Mouse (Mus musculus) thymus, postnatal 10 days (tissue): ENCODE measurements around the gene Slc35f1.

Experiments used
- DNase-seq, 2 experiments: peaks; one replicate each; pipeline ENCODE4 v3.0.0; 2021; ENCODE audit warnings: low spot score in 2 of 2

Gene Slc35f1

DNA sequence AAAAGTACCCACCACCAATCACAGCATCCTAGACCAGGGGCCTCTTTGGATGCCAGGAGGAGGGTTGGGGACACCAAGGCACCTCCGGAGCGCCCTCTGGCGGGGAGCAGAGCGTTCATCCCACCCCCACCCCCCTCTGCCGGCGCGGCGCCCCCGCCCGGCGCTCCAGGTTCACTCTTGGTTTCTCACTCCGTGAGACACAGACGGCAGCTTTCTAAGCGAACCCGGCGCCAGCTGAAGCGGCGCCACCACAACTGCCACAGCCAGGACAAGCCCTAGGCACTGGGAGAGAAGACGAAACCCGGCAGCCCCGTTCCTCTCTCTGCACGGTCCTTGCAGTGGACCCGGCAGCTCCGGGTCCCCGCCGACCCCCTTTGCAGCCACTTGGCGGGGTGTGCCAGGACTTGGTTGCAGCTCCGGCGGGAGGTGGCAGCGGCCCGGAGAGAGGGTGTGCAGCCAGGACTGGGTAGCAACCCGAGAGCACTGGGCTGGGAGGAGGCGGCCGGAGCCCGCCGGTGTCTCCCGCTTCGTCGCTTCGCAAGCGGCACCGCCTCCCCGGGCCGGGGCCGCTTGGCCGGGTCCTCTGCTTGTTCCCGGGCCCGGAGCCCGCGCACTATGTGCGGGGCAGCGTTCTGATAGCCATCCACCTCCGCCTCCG, at the start of gene Slc35f1:
Slc35f1 (plus strand) TSS at position 200 of the 658 bp plus-strand sequence.
- DNase-seq, result peak in 1 of 2 experiments; percentile 7

DNA sequence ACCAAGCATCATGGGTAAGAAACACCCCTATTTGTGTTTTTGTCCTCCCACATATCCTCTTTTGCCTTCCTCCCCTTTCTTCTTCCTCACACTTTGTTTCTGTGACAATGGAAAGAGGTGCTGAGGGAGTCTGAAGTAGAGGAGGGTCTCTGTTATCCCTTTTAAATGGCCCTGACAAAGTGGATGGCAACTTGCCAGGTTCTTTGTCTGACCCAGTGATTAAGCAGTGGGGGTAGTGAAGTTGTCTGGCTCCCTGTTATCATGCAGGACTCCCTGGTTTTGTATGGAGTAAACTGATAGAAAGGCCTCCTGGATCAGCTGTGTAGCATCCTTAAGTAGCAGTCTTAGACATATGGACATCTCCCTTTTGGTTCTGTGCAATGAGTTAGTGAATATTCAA, 19.1 kb upstream of the Slc35f1 start:
- no peak for DNase-seq

DNA sequence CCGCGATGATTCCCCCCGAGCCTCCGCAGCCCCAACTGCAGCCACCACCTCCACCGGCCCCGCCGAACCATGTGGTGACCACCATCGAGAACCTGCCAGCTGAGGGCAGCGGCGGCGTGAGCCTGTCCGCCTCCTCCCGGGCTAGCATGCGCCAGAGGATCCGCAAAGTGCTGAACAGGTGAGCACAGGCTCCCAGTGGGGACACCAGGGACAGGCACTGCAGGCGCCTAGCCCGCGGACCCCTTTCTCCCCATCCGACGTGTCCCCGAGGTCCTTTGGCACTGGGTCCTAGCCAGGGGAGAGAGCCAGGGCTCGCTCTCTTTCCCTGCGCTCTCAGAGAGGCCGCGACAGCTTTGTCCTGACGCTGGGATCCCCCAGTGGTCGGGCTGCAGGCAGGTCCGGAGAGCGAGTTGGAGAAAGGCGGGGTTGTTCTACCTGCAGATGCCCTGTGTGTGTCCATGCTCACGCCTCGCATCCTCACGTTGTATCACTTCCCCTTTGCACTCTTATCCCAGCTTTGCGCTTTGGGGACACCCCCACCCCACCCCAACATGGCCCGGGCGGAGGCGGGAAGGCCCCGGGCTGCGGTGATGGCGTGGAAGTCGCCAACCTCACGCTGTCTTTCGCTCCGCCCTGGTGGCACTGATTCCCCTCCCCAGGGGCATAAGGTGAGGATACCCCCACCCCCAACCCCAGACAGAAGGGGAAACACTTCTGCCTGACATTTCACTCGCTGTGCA, 829 bp downstream of the Slc35f1 start:
- no peak for DNase-seq

DNA sequence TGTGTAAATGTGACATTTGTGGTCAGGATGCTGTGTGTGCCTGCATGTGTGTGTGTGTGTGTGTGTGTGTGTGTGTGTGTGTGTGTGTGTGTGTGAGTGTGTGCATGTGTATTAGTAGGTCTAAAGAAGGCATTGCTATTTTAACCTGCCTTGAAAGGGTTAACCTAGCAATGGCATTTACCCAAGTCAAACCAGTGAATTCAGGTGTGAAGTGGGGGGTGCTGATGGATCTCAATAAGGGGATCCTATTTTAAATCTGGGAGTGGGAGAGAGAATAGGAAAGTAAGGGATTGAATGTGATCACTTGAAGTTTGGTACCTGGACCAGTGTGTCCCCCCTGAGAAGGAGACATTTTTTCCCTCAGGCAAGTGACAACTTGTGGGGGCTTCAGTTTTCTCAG, 13.4 kb downstream of the Slc35f1 start:
- DNase-seq, result no peak

DNA sequence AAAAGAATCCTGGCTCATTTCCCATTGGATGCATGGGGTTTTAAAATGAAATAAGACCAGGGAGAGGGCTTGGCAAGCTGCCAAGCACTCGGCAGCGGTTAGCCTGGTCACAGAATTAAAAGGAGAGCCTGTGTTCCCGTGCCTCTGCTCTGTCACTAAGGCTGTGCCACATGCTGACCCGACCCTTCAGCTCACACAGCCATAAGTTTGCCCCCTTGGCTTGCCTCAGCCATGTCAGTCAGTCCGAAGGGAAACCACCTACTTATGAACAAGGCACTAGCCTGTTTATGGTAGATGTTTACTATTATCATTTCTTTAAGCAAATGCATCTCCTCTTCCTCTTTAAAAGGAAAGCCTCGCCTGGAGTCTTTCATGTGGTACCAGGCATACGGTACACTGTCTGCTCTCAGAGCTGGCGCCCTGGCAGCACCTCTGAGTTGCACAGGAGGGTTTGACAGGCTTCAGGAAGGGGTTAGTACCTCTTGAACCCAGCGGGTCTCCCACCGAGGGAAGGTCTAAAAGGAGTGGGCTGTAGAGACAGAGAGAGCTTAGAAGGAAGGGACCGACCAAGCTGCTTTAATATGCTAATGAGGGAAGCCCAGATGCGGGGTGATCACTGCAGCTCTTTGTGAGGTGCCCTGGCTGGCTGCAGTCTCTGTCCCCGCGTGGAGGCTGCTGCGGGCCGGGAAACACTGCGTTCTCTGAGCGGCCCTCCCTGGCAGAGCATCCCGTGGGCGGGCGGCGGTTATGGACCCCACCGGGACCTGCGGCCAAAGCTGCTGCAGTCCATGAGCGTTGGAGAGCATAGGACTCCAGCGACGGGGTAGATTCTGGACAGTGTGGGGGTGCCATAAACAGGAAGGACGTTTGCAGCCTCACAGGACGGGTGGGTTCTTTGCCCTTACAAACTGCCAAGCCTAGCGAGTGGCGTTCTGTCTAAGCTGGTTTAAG, 14.0 kb downstream of the Slc35f1 start:
- no peak for DNase-seq

DNA sequence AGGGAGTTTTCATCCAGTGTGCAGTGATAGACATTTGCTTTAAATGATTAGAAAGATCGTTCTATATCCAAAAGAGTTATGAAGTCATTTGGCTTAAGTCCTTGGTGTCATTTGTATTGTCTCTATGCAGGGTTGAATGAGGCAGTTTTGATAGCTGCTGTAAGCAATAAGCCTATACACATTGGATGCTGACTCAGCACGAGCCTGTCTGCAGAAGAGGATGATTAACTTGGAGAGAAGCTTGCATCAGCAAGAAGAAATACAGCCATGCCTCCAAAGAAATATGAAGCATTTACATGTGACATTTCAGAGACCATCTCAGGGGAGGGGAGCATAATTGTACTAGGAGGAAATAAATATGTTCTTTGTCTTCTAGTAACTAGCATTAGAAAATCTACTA, 19.1 kb downstream of the Slc35f1 start:
- DNase-seq, result no peak

DNA sequence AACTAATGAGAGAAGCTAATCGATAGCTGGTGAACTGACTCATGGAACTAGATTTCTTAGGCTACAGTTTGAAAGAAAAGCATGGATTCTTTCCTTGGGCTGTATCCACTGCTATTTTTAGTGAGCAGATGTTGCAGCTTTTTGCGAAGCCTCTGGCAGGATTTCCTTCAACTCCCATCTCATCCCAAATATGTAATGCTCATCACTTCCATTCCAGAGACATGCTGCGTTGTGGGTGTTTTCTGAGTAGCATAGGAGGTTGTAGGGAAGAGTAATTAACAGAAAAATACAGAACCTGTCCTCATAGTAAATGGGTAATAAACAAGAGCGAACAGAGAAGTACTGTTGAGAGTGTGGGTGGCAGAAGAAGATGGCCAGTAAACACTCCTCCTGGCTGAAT, 21.8 kb downstream of the Slc35f1 start:
- no peak for DNase-seq

DNA sequence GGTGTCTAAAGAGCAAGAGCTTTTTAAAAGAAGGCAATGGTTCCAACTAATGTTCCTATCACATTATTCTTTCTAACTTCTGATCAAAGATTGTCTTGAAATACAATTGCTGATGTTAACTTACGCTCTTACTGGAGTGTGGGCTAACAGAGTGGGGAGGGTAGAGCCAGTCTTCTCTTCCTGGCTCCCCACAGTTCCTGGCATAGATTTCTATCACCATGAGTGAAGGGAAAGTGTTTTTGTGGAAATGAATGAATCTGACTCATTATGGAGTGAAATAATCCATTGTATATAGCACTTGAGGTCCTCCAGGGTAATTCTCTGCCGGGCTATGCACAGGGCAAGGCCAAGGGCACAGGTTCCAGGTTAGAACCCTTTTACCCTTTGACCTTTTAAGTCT, 24.2 kb downstream of the Slc35f1 start:
- DNase-seq, result no peak

DNA sequence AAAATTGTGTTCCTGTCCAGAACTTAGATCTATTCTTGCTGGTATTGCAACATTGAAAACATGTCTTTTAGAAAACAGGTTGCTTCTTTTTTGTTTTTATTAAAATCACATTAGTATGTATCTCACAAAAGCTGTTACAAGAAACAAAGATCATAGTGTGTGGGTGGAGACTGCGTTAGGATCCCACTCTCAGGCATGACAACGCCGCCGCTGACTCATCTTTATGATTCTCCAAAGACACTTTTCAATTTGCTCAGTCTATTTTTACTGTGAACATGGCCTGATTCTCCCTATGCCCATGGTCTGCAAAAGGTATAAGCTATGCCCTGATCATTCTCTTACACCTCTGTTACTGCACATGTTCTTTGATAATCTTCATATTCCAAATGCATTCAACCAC, 24.8 kb downstream of the Slc35f1 start:
- no peak for DNase-seq

DNA sequence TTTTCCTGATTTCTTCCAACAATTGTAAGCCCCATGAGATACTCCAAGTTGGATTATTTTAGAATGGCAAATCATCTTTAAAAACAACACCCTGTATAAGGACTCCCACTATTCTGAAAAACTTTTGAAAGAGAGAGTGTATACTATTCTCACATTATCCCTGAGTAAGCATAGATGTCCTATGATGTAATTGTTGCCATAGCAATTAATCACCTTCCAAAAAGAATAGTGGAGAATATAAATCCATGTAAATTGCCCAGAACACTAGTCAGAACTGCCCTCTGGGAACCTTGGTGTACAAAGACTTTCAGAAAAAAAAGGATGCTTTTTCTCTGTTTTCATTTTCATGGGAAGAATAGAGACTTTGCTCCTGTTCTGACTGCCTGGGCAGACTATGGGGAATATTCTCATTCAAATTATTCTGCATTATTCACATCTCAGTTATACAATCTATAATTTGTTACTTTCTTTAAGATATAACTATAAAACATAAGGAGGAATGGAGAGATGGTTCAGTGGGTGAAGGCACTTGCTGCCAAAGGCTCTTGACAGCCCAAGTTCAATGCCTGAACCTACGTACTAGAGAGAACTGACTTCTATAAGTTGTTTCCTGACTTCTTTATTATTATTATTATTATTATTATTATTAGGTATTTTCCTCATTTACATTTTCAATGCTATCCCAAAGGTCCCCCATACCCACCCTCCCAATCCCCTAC, 28.0 kb downstream of the Slc35f1 start:
- DNase-seq, result no peak

DNA sequence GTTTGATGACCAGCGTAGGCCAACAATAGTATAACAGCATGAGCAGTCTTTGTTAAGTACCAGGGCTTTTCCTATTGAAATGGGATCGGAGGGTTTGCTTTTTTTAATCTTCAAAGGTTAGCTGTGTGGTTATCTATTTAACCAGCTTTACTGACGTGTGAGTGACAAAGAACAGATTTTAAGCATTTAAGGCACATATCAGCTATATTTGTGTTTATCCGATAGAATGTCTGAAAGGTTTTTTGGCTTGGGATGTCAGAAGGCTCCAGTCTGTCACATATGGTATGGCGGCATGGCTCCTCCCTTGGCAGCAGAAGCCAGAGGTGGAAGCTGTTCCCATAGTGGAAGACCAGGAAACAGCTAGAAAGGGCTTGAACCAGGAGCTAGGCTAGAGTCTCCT, 36.3 kb downstream of the Slc35f1 start:
- DNase-seq, result no peak

DNA sequence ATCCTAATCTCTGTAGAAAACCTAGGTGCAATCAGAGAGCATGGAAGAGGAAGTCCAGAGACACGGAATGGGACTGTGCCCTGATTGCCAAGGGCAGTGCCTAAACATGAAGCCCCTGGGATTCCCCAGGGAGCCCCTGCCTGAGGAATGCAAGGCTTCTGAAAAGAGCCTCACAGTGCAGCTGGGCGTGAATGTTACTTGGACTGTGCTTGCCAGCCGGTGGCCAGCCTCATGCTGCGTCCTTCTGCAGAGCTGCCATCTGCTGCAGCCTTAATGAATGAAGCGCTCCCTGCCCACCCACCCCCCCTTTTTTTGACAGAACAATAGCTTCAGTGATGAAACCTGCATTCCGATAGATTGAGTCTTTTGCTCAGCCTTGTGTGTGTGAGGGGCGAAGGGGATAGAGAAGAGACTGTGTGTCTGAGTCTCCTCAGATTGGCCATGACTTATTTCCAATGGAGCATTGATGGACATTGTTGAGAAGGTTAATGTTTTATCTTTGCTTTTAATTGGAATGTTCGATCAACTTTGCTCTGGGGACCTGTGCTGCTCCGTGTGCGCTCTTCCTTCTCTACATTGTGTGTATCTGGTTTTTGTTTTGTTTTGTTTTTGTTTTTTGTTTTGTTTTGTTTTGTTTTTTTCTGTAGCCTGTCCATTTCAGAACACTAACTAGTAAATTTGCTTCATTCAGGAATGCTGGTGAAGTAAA, 52.5 kb downstream of the Slc35f1 start:
- no peak for DNase-seq

DNA sequence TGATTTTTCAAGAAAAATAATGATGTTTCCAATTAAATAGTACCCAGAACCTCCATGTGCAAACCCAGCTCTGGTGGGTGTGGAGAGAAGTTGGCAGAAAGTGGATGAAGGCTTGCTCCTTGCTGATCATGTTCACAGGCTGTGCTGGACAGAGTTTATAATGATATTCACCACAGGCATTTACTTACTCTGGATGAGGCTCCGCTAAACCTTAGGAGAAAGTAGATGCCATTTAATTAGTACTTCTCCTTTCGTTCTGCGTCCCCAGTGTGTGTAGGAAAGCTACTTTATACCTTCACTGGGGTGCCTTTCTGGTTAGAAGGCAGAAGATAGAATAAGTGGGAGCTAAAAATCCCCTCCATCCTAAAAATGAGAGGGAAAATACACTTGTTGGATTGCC, 53.5 kb downstream of the Slc35f1 start:
- DNase-seq, result no peak

DNA sequence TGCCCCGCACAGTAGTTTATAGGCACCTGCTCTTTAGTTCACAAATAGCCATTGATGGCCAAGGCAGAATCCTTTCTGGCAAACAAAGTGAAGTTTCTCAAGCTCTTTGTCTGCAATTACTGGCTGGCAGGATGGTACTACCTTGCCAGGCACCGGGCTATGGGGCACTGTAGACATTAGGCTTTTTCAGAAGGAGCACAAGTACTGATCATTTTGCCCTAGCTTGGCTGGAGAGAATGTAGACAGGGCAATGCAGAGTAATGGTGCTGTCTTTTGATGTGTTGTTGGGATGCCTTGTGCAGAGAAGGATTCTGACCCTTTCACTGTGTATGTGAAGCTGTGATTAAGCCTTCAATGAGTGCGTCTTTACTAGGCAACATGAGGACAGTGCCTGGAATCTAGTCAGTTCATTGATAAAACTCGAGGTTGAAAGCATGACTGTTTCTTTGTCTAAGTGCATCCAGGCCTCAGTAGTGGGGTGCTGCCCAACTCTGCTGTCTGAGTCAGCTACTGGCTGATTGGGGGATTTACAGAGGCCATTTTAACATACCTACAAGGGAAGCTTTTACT, 57.8 kb downstream of the Slc35f1 start:
- DNase-seq, result no peak

DNA sequence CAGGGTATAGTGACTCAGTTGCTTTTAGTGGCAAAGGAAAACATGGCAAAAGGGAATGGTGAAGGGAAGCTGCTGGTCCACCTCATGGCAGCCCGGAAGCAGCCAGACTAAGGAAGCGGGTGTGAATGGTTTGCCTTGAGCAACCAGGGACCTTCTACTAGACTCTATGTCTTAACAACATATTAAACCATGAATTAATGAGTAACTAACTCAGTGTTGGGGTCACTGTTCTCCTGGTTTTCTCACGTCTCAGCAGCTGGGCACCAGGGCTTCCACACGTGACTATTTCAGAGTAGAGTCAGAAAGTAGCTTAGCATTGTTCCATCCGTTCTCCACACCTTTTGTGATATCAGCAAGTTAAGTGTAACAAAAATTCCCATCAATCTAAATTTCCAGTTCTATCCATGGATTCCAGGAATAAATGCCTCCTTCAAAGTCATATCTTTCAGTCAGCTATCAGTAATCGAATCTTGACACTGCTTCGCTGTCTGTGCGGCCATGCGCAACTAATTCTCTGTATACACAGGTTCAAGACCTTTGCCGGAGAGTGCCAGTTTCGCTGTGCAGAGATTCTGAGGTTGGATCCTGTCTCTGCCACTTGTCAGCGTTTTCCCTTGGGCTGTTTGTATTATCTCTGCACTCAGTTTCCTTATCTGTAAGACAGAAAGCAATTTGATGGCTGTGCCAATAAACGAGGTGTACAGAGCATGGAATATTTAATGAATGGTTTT, 65.8 kb downstream of the Slc35f1 start:
- DNase-seq, result no peak

DNA sequence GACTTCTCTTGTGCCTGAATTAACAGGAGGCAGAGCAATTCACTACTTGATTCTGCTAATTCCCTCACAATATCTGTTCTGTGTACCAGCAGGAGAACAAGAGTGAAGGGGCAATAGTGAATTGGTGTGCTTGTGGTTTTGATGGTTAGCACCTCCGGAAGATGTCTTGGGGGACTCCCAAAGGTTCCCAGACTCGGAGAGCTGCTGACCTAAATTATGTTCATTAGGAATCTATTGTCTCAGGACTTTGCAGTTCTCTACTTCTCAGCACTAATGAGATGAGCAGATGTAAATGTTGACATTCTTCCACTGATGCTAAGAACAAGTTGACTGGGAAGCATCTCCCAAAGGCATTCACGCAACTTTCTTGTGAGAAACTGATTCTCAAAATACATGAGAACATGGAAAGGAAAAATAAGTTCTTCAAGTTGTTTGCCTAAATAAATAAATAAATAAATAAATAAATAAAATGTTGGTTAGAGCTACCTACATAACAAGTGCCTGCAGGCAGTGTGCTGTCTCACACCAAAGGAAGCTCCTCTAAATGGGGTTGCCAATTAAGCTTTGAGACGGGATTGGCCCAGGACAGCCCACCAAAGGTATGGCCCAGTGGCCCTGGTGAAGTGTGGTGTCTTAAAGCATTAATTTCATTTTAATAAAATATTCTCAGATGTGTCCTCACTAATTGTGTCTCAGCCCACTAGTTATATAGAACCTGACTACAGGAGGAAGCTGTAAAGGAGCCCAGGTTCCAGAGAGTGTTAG, 67.3 kb downstream of the Slc35f1 start:
- DNase-seq, result no peak

DNA sequence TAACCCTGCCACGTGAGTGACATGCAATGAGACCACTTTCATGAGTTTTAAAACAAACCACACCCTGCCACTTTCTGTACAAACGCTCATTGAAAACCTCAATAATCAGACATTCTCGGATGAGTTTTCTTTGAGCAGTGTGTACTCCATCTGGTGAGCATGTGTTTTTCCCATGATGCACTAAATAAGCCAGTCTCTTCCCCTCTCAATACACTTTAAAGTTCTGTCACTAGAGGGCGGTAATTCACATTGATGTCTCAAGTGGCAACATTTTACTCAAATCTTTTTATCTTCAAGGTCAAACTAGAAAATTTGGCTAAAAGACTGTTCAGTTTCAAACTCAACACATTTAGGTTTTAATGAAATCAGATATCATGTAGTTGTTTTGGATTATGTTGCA, 68.3 kb downstream of the Slc35f1 start:
- no peak for DNase-seq

DNA sequence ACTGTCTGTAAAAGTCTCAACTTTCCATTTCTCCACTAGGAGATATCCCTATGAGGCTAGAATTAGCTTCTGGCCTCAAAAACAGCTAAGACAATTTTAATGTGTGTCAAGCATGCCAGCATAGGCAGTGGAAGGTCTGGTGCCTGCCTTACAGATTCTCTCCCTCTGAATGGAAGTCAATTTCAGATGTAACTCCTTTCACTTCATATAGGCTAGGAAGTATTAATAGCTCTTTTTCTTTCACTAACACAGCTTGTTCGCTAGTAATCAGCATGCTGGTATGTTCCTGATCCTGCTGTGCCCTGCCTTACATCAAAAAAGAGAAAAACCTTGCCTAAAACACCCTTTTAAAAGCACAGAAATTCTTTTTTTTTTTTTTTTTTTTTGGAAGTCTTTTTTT, 70.2 kb downstream of the Slc35f1 start:
- no peak for DNase-seq

DNA sequence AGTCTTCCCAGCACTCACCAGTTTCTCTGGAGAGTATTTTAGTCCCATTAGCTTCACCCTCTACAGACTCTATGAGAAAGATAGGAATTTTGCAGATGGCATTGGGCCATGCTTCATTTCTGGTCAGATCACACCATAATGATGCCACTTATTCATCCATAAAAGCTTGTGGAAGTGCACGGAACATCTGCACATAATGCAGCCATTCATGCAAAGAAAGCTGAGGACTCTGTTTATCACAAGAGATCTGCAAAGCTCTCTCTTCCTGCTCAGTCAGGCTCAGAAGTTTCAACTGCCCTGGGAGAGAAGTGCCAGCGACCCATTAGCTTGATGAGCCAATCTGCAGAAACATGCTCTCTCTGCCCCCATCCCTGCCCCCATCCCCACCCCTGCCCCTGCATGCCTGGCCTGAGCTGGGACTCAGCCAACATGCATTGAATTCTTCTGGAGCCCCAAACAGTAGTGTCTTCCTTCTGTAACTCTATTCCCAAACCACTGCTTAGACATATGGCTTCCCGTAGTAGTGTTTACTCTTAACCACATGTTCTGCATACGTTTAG, 89.7 kb downstream of the Slc35f1 start:
- DNase-seq, result no peak
